Mouse (Mus musculus): ENCODE results near the gene Thoc7. TPM values are rescaled to one million over a fixed set of nuclear protein-coding genes. Genes with fewer than 3 reads are reported as not detected.

Thoc7 gene
- polyA plus RNA-seq, 1 experiment from 2014 or later, result 154 TPM

GRCm38 (mm10) chr14:13917208-13917607 is 44.4 kb downstream of the Thoc7 start:
- H3K4me1 ChIP-seq, result no peaks in the 10 kb centered on the region

GRCm38 (mm10) chr14:13915207-13915606 is 46.4 kb downstream of the Thoc7 start:
- H3K36me3 ChIP-seq, result no peaks in the 10 kb centered on the region
- no peak overlapping the region for H3K4me2 ChIP-seq
- H3K4me1 ChIP-seq, result no peaks in the 10 kb centered on the region
- H3K9ac ChIP-seq, result no peak overlapping the region
- H3K9me3 ChIP-seq, result no peaks in the 10 kb centered on the region
- H3K27me3 ChIP-seq, result no peaks in the 10 kb centered on the region
- no peak for ATAC-seq (ENCODE audit: insufficient number of reproducible peaks, low FRiP score, low TSS enrichment, low read depth)
- WGBS, result 62% methylated on average over 4 of the region's 4 CpGs
- no peak overlapping the region for H3K4me3 ChIP-seq
- no peak overlapping the region for H3K27ac ChIP-seq

More at GRCm38 (mm10) chr14:13917208-13917607, 44.4 kb downstream of the Thoc7 start:
- Histone ChIP-seq H3K4me3 (no peak overlapping the region), H3K9me3 (no peaks in the 10 kb centered on the region), H3K36me3 (no peaks in the 10 kb centered on the region), H3K9ac (no peak overlapping the region), H3K27ac (no peak overlapping the region), H3K4me2 (no peak overlapping the region), H3K27me3 (no peaks in the 10 kb centered on the region)
- WGBS, result 85% methylated on average over 10 of the region's 10 CpGs
- ATAC-seq (ENCODE audit: insufficient number of reproducible peaks, low FRiP score, low TSS enrichment, low read depth), result no peak

- no peak within 1 kb of the TSS for H3K27ac ChIP-seq
- 41% methylated on average over 1 of the region's 1 CpGs for WGBS
These were observed 47.1 kb downstream of the Thoc7 start, which contains the start of gene Gm281 for GRCm38 (mm10) chr14:13914387-13915082. Gene Gm281 (minus strand): TSS chr14:13914478.

GRCm38 (mm10) chr14:13910148-13910547 is 51.5 kb downstream of the Thoc7 start:
- no peak for ATAC-seq (ENCODE audit: insufficient number of reproducible peaks, low FRiP score, low TSS enrichment, low read depth)
- Histone ChIP-seq H3K36me3 (no peaks in the 10 kb centered on the region), H3K9me3 (no peaks in the 10 kb centered on the region), H3K4me3 (no peak overlapping the region), H3K4me2 (no peak overlapping the region), H3K9ac (no peak overlapping the region), H3K27ac (no peak overlapping the region), H3K4me1 (no peaks in the 10 kb centered on the region), H3K27me3 (no peaks in the 10 kb centered on the region)
- 38% methylated on average over 2 of the region's 2 CpGs for WGBS

More at GRCm38 (mm10) chr14:13914387-13915082, 47.1 kb downstream of the Thoc7 start, which contains the start of gene Gm281:
- no peak within 1 kb of the TSS for H3K4me3 ChIP-seq
- H3K4me1 ChIP-seq, result no peaks in the 10 kb centered on the region
- H3K9me3 ChIP-seq, result no peaks in the 10 kb centered on the region
- no peak within 1 kb of the TSS for H3K9ac ChIP-seq
- no peak within 1 kb of the TSS for H3K4me2 ChIP-seq
- no peaks in the 10 kb centered on the region for H3K27me3 ChIP-seq
- no peaks in the 10 kb centered on the region for H3K36me3 ChIP-seq
- no peak for ATAC-seq (ENCODE audit: insufficient number of reproducible peaks, low FRiP score, low TSS enrichment, low read depth)

GRCm38 (mm10) chr14:13907145-13907544 is 54.5 kb downstream of the Thoc7 start:
- ATAC-seq (ENCODE audit: insufficient number of reproducible peaks, low FRiP score, low TSS enrichment, low read depth), result no peak
- 89% methylated on average over 7 of the region's 7 CpGs for WGBS
- Histone ChIP-seq H3K27ac (no peak overlapping the region), H3K9me3 (no peaks in the 10 kb centered on the region), H3K27me3 (no peaks in the 10 kb centered on the region), H3K9ac (no peak overlapping the region), H3K4me1 (no peaks in the 10 kb centered on the region), H3K4me3 (no peak overlapping the region), H3K4me2 (no peak overlapping the region), H3K36me3 (no peaks in the 10 kb centered on the region)

GRCm38 (mm10) chr14:13906461-13906860 is 55.2 kb downstream of the Thoc7 start:
- Histone ChIP-seq H3K9ac (no peak overlapping the region), H3K27ac (no peak overlapping the region)

GRCm38 (mm10) chr14:13901611-13902067 is 60.0 kb downstream of the Thoc7 start:
- Histone ChIP-seq H3K27ac (peak overlapping the region; percentile 60; the same call in 1 of the 2 replicates), H3K36me3 (no peaks in the 10 kb centered on the region), H3K9me3 (no peaks in the 10 kb centered on the region), H3K9ac (peak overlapping the region; percentile 45), H3K4me3 (peak overlapping the region; percentile 52), H3K4me2 (peak overlapping the region; percentile 80), H3K4me1 (no peaks in the 10 kb centered on the region), H3K27me3 (no peaks in the 10 kb centered on the region)
- ATAC-seq (ENCODE audit: insufficient number of reproducible peaks, low FRiP score, low TSS enrichment, low read depth), result no peak
- WGBS, result under 1% methylated on average over 22 of the region's 22 CpGs

More at GRCm38 (mm10) chr14:13906461-13906860, 55.2 kb downstream of the Thoc7 start:
- ATAC-seq (ENCODE audit: insufficient number of reproducible peaks, low FRiP score, low TSS enrichment, low read depth), result no peak
- 84% methylated on average over 1 of the region's 1 CpGs for WGBS
- Histone ChIP-seq H3K4me1 (no peaks in the 10 kb centered on the region), H3K4me3 (no peak overlapping the region), H3K36me3 (no peaks in the 10 kb centered on the region), H3K9me3 (no peaks in the 10 kb centered on the region), H3K27me3 (no peaks in the 10 kb centered on the region), H3K4me2 (no peak overlapping the region)

Other genes starting within 250 kb of the Thoc7 start
- not detected in 2 replicates for gene Gm281, start 47.4 kb downstream of the Thoc7 start, polyA plus RNA-seq (2015; fragmentation: Nextera tagmentation; extraction: Ambion mirVana)
- gene Atxn7, start 412 bp downstream of the Thoc7 start, polyA plus RNA-seq (2015; fragmentation: Nextera tagmentation; extraction: Ambion mirVana), result 4.2 and 4.9 TPM in 2 replicates
- 219 and 224 TPM in 2 replicates for gene Psmd6, start 159.1 kb upstream of the Thoc7 start, polyA plus RNA-seq (2015; fragmentation: Nextera tagmentation; extraction: Ambion mirVana)
- gene Olfr720, start 225.0 kb upstream of the Thoc7 start, polyA plus RNA-seq (2015; fragmentation: Nextera tagmentation; extraction: Ambion mirVana), result not detected in 2 replicates

Data from limb, embryonic 15.5 days (tissue).